In the genomic region with DNA sequence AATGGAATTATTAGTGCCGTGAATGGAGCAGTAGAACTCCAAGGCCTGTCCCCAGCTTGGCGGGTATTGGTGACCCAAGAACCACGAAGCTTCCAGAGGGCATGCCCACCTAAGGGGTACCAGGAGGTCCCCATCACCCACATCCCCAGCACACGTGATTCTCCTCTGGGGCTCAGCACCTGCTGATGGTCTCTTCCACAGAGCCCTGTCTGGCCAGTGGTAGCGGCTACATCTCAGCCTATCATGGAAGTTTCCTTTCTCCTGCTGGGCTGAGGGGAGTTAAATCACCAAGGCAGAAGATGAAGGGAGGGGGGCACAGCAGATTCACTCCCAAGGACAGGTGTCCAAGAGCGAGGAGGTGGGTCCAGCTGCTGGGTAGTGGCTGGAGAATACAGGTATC, we compare ENCODE assay signal across 25 mouse cellular contexts. TPM values are rescaled to one million over a fixed set of nuclear protein-coding genes. Genes with fewer than 3 reads are reported as not detected.
"Had no signal": no experiment of that assay in that cellular context is flagged by ENCODE, and none has a peak within 500 bp of the region (broad histone marks: within the 10 kb centered on the region; RNA-seq: fewer than 3 reads in every experiment).

No protein-coding gene starts in this region.

- H3K4me1 ChIP-seq: embryonic facial prominence, embryonic 12.5 days; forebrain, embryonic 12.5 days; forebrain, embryonic 13.5 days; forebrain, embryonic 15.5 days; heart, embryonic 10.5 days had no signal

- H3K9me3 ChIP-seq: embryonic facial prominence, embryonic 10.5 days; embryonic facial prominence, embryonic 12.5 days; embryonic facial prominence, embryonic 13.5 days; embryonic facial prominence, embryonic 15.5 days; forebrain, embryonic 10.5 days; forebrain, embryonic 12.5 days; forebrain, embryonic 13.5 days; forebrain, embryonic 15.5 days; heart, embryonic 10.5 days had no signal

- H3K27ac ChIP-seq: embryonic facial prominence, embryonic 10.5 days; embryonic facial prominence, embryonic 12.5 days; embryonic facial prominence, embryonic 13.5 days; embryonic facial prominence, embryonic 15.5 days; forebrain, embryonic 10.5 days; forebrain, embryonic 12.5 days; forebrain, embryonic 13.5 days; forebrain, embryonic 15.5 days; gastrocnemius, adult 2 months; heart, adult 2 months; heart, embryonic 10.5 days had no signal

- DNase-seq: embryo, embryonic 11 days; forebrain, postnatal 0 days; gastrocnemius, adult 2 months; gastrocnemius, postnatal 10 days; gastrocnemius, postnatal 14 days; gastrocnemius, postnatal 25 days; gastrocnemius, postnatal 36 days; heart, adult 11 months; heart, adult 18-20 months; heart, adult 2 months had no signal

- H3K27me3 ChIP-seq: embryonic facial prominence, embryonic 12.5 days; embryonic facial prominence, embryonic 13.5 days; embryonic facial prominence, embryonic 15.5 days; forebrain, embryonic 12.5 days; forebrain, embryonic 13.5 days; forebrain, embryonic 15.5 days had no signal

- H3K9ac ChIP-seq: embryonic facial prominence, embryonic 12.5 days; embryonic facial prominence, embryonic 13.5 days; embryonic facial prominence, embryonic 15.5 days; forebrain, embryonic 12.5 days; forebrain, embryonic 13.5 days; forebrain, embryonic 15.5 days; forebrain, postnatal 0 days had no signal

- H3K4me2 ChIP-seq: embryonic facial prominence, embryonic 12.5 days; embryonic facial prominence, embryonic 13.5 days; embryonic facial prominence, embryonic 15.5 days; forebrain, embryonic 12.5 days; forebrain, embryonic 13.5 days; forebrain, embryonic 15.5 days; heart, embryonic 11.5 days had no signal

- ATAC-seq: forebrain, embryonic 13.5 days; forebrain, embryonic 14.5 days; forebrain, embryonic 15.5 days; forebrain, embryonic 16.5 days; forebrain, postnatal 0 days had no signal

- H3K36me3 ChIP-seq: embryonic facial prominence, embryonic 10.5 days; embryonic facial prominence, embryonic 12.5 days; embryonic facial prominence, embryonic 13.5 days; embryonic facial prominence, embryonic 15.5 days; forebrain, embryonic 10.5 days; forebrain, embryonic 12.5 days; forebrain, embryonic 15.5 days; heart, embryonic 10.5 days had no signal

- H3K4me3 ChIP-seq: embryonic facial prominence, embryonic 10.5 days; embryonic facial prominence, embryonic 12.5 days; embryonic facial prominence, embryonic 13.5 days; embryonic facial prominence, embryonic 15.5 days; erythroblast, embryonic 14.5 days; forebrain, embryonic 10.5 days; forebrain, embryonic 12.5 days; forebrain, embryonic 13.5 days; forebrain, embryonic 15.5 days; gastrocnemius, adult 2 months; heart, adult 2 months; heart, embryonic 10.5 days had no signal

RNA-seq across cellular contexts. Expression of a gene that starts 2.3 kb away (rescaled TPM):
- total RNA-seq: common myeloid progenitor, adult 5-6 weeks; granulocyte monocyte progenitor cell, adult 5-6 weeks had no signal
- polyA plus RNA-seq: erythroblast, embryonic 14.5 days; forebrain, embryonic 13.5 days; heart, embryonic 11.5 days had no signal
